Mouse (Mus musculus) right cerebral cortex, postnatal 14 days (tissue): ENCODE measurements around the gene Tuba1a.

Experiments used
- DNase-seq: peaks from one replicate; pipeline ENCODE4 v3.0.0; 2022

Gene Tuba1a

DNA sequence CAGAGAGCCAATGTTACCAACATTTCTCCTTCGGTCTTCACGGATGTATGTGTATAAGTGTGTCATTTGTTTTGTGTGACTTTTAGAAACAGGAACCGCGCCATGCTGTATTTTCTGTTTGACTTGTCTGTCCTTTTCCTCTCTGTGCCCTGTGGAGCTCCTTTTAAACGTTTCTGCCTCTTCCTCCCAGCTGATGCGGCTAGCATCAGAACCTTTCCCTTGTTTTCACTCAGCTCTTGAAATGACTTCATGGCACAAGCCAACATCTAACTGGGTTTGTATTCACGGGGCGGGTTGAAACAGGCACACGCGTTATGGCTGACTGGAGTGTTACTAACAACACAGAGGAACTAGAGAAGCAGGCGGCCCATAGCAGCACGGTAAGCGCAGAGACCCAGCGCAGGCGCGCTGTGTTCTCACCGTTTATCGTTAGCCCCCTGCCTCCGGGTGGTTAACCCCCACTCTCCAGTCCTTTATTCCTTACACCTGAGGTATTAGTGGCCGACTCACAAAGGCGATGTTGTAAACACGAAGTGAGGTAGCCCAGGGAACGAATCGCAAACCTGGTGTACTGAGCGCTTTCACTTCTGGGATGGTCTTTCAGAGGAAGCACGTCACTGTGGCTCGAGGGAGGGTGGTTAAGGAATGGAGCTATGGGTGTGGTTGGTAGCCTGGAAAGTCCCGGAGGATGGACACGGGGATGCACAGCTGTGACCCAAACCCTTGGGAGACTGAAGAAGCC is 31.9 kb upstream of the Tuba1a start:
- peak; percentile 63 for DNase-seq

GRCm38 (mm10) chr15:98984681-98985080 is 31.2 kb upstream of the Tuba1a start:
- DNase-seq: no peak

- no peak for DNase-seq
Measured at GRCm38 (mm10) chr15:98983431-98984081, 30.1 kb upstream of the Tuba1a start.

GRCm38 (mm10) chr15:98982100-98982499 is 28.6 kb upstream of the Tuba1a start:
- DNase-seq: no peak

GRCm38 (mm10) chr15:98980012-98980614 is 26.6 kb upstream of the Tuba1a start:
- no peak for DNase-seq

DNA sequence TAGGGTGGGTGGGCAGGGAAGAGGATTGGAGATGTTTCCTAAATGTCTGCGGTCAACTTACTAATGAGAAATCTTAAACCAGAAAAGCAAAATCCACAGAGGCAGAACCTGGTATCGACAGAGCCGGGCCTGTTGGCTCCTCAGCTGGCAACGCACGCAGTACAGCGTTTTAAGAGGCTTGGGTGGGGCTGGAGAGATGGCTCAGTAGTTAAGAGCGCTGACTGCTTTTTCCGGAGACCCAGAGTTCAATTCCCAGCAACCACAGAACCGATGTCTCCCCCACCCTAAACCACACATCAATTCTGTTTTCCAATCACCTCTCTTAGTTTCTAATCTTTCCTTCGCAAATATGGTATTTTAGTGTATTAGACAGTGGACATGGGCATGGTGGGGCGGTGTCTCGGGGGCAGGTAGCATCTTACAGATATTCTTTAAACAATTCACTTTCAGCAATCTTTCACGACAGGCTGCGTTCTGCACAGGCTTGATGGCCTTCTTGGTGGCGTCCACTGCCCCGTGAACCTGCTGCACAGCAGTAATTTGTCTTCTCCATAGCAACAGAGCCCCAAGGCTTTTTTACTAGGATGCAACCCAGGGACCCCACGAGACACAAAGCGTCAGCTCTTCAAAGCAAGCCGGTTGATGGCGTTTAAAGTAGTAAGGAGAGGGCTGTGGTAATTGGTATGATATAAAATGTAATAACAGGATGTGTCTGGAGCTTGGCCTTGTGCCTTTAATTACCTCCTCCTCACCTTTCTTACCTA is 25.1 kb upstream of the Tuba1a start:
- DNase-seq: no peak

GRCm38 (mm10) chr15:98977759-98978408 is 24.4 kb upstream of the Tuba1a start:
- peak; percentile 67 for DNase-seq

GRCm38 (mm10) chr15:98976763-98977758 is 23.6 kb upstream of the Tuba1a start:
- no peak for DNase-seq

DNA sequence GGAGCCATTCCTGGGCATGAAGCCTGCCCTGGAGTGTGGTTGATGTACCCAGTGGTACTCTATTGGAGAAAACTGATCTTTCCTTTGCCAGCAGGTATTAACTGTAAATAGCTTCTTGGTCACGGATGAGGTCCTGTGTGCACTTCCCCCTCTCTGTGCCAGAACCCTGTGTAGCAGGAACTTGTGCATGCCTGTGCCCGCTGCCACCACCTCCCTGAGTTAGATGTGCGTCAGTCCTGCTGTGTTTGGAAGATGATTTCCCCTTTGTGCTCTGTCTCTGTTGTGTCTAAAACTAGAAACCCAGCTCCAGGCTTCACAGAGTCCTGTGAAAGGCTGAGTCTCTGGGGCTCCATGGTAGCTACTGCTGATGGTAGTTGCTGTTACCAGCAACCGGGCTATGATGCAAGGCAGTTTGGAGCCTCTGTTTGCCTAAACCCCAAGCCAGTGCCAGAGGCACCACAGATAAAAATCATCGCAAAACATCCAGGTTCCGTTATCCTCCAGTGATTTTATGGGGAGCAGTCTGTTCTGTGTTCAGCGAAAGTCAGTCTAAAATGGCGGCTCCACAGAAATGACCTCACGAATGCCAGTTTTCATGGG is 19.6 kb upstream of the Tuba1a start:
- DNase-seq: no peak

- peak; percentile 44 for DNase-seq
Measured at GRCm38 (mm10) chr15:98971576-98972320, 18.2 kb upstream of the Tuba1a start.

DNA sequence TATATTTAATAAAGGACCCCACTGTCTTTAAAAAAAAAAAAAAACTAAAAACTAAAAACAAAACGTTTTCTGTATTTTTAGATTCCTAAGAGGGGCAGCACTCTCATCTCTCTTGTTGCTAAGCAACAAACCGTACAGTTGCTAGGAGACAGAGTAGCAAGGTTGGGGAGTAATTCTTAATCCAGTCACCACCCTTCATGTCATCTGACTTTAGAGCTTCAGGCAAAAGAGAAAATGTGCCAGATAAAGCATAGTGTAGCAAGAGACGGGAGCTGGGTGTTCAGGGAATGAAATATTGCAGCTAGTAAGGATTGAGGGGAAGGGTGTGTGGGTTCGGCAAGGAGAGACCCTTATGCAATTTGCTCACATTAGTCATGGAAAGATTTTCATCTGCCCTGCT is 17.6 kb upstream of the Tuba1a start:
- DNase-seq: no peak

- DNase-seq: no peak
Measured at GRCm38 (mm10) chr15:98969372-98970101, 16.0 kb upstream of the Tuba1a start.

DNA sequence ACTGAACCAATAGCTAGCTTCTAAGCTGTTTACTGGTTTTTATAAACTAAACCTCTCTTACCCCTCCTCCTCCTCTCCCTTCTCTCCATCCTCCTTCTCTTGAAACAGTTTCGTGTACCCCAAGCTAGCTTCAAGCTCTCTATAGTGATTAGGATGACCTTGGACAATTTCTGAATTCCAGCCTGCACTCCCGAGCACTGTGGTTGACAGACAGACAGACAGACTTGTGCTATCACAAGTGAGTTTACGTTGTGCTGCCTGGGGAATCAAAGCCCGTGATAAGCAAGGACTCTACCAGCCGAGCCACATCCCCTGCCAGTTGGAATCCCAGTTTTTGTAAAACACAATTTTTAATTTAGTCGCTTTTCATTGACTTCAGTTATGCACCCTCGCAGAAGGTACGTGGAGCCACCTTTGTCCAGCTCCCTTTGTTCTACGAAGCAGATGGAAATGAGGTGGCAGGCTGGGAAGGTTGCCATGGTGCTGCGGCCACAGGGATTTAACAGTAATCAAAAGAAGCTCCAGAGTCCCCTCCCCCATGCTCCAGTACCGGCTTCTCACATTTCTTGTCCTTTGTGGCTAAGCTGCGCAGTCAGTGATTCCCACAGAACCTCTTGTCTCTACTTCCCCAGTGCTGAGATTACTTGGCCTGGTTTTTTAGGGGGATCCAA is 15.3 kb upstream of the Tuba1a start:
- peak; percentile 64 for DNase-seq

DNA sequence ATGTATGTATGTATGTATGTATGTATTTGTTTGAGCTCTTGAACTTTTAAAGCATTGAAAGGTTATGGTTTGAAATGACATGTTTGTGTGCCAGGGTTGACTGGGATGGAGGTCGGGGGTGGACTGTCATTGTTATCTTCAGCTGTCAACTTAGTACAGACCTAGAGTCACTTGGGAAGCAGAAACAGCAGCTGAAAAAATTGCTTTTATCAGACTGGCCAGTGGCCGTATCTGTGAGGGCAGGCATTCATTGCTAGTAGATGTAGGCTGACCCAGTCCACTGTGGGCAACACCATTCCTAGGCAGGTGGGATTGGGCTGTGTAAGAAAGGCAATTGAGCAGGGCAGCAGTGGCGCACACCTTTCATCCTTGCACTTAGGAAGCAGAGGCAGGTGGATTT is 6.0 kb upstream of the Tuba1a start:
- no peak for DNase-seq

GRCm38 (mm10) chr15:98958901-98959420 is 5.5 kb upstream of the Tuba1a start:
- no peak for DNase-seq

DNA sequence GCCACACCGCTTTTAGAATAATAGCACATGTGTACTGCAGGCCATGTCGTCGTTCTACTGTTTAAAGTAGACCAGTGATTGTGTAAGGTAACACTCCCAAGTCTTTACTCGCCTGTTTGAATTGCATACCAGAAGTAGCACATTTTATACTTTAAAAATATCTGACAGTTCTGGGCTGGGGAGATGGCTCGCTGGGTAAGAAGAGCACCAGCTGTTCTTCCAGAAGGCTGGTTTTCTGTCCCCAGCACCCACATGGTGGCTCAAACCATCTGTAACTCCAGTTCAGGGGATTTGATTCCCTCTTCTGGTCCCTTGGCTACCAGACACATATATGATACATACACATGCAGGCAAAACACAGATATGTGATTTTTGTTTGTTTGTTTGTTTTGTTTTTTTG is 4.0 kb upstream of the Tuba1a start:
- no peak for DNase-seq

DNA sequence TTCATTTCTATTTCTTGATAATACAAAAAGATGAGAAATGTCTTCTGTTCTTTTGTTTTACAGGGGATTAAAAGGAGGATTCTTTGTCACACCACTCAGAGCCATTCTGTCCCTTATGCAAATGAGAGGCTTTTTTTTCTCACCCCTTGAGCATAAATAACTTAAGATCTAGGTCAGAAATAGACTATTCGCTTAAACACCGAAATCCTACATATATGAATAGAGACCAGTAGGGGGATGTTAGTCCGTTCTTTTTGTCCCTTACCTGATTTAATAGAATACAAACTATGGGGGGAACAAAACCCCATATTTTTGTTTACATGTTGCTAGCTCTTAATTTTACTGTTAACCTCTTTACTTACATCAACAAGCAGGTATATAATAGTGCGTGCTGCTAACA is 2.5 kb upstream of the Tuba1a start:
- DNase-seq: no peak

- no peak for DNase-seq
Measured at GRCm38 (mm10) chr15:98955324-98955723, 1.8 kb upstream of the Tuba1a start.
